Mouse (Mus musculus): Measurements from ENCODE around the gene Tgm5.
"Not testable (repeated sequence)": the region's sequence is repeated elsewhere in the genome, so short reads cannot be mapped to it uniquely, and the experiment has no call there.

The Tgm5 gene

DNA sequence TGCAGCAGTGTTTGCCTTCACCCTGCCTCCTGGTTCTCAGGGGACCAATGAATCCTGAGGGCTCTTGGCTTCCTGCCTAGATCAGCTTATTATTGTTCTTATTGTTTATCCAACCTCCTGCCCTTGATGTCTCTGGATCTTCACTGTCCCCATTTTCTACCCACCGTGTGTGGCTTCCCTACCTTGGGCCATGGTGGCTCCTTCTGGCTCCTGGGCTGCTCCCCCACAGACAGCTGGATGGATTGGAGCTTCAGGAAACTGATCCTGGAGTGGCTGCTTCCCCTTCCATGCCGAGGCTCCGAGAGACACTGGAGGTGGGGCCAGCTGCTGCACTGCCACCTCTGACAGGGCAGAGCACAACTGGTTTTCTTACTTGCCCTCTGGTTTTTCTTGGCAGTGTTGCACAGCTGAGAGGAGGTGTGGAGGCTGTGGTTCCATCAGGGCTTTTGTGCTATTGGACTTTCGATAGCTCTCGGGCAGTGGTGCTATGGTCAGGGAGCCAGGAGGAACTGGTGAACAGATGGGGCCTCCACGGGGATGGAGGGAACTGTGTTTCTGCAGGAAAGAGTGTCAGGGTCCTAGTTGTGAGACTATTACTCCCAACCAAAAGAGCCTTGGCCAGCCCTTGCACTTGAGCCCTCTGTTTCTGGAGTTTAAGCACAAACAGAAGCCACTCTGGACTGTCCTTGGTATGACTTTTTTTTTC, at the start of gene Tgm5:
Gene Tgm5 (minus strand): TSS at position 362 of the 706 bp plus-strand sequence.
- peak; percentile 32 for DNase-seq (ENCODE audit: extremely low read depth, insufficient read length, low spot score)

DNA sequence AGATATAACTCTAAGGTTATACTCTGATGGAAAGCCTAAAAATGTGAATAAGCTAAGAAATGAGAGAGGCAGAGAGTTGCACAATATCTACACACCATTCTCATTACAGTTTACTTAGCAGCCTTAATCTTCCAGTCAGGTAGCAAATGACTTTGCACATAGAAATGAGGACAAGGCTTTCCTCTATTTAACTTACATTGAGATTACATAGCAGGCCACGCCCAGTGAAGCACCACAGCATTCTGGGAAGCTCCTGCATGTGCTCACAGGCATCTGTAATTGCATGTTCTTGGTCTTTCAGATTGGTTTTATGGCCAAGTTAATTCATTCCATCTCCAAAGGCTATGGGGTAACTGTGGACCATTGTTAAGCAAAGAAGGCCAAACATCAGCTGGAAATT, 47.2 kb upstream of the Tgm5 start:
- DNase-seq (ENCODE audit: extremely low read depth, insufficient read length, low spot score) = no peak

DNA sequence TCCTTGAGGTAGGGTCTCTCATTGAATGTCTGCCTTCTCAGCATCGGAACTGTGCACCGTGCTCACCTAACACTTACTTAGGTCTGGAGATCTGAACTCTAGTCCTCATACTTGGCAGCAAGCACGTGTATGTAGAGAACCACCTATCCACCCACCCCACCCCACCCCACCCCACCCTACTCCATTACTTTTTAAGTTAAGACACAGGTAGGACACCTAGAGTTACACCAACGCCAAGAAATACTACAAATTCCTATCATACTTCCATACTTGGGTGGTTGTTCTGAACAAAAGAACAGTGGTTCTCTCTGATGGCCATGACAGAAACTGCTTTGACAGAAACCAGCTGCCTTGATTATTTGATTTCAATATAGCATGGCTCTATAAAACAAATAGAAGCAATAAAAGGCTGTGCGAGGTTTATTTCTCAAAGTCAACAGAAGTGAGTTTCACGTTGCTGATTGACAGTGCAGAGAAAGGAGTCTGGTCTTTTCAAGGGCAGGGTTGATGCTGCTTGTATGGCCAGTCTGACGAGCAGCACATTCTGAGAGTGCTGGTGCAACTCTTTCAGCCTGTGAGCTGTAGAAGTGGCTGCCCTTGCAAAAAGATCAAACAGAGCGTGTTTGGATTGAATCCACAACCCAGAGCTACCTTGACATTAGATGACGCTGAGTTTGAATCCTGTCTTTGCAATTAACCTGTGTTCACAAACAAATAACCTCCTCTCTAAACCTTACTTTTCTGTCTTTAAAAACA, 43.4 kb upstream of the Tgm5 start:
- DNase-seq (ENCODE audit: extremely low read depth, insufficient read length, low spot score) = no peak

DNA sequence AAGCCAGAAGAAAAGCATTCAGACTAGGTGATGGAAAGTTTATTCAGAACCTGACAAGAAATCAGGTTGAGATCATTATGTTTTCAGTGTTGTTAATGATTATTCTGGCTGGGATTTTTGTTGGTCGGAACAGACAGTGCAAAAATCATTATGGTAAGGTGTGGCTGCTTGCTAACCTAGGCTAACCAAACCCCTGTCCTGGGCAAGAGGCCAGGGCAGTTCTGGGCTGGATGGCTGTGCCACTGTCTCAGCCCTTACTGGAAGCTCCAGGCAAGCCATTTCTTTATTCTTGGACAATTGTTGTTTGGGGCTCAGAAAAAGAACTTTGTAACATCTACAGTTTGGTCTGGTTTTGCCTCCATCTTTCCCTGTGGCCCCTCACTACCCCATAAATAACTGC, 41.9 kb upstream of the Tgm5 start:
- no peak for DNase-seq (ENCODE audit: extremely low read depth, insufficient read length, low spot score)

DNA sequence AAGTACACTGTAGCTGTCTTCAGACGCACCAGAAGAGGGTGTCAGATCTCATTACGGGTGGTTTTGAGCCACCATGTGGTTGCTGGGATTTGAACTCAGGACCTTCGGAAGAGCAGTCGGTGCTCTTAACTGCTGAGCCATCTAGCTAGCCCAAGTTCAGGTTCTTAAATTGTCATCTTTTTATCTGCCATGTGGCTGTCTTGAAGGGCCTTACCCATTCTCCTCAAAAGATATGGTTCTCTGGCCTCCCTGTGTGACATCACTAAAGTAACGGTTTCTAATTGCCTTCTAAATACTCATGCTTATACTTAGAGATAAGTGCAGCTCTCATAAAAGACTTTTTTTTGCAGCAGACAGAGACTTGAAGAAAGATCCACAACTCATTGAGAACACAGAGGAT, 40.7 kb upstream of the Tgm5 start:
- DNase-seq (ENCODE audit: extremely low read depth, insufficient read length, low spot score) = not testable (repeated sequence)

DNA sequence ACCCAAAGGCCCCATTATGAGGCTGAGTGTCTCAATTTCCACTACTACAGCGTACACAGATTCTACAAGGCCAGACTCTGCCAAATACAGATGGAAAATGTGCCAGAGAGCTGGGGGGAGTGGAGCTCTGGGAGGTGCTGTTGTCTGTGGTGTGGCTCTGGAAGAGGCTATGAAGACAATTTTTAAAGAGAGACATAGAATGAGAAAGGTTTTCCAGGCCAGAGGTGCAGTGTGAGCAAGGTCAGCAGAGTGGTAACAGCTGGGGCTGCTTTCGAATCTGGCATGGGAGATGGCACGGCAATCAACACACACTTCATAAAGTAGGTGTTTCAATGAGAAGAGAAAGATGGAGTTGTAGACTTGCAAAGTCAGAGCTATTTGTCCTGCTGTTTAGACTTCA, 33.6 kb upstream of the Tgm5 start:
- DNase-seq (ENCODE audit: extremely low read depth, insufficient read length, low spot score) = no peak

DNA sequence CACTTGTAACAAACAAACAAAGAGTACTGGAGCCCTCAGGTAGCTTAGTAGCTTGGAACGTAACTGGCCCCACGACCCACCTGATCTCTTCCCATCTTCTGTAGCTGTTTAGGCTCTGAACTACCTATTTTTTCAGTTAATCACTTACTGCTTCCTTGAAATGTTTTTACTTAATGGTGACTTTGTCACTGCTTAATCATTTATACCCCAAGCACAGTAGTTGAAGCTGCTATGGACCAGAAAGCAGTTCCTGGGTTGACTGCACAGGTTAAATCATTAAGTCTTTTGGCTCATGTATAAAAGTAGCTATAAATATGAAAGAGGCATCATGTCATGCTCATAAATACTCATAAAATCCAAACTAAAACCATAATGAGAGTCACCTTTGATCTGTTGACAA, 29.8 kb upstream of the Tgm5 start:
- DNase-seq (ENCODE audit: extremely low read depth, insufficient read length, low spot score) = no peak

DNA sequence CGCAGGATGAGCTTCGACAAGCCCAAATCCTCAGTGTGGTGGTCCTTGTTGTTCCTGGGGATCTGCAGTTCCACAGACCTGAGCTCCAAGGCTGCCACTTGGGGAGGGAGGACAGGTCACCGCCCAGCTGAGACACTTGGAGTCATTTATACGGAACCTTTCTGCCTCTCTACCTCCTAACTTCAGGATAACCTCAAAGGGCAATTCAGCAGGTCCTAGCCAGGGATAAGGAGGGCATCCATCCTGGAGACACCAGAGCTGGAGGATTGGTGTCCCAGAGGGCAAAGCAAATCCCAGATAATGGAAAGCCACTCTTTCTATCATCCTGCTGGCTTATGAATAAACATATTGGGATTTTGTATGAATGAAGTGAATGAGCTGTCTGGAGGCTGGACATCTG, 24.1 kb upstream of the Tgm5 start, which contains the start of gene Tgm7:
Gene Tgm7 (minus strand): TSS at position 101 of the 400 bp plus-strand sequence.
- no peak for DNase-seq (ENCODE audit: extremely low read depth, insufficient read length, low spot score)

DNA sequence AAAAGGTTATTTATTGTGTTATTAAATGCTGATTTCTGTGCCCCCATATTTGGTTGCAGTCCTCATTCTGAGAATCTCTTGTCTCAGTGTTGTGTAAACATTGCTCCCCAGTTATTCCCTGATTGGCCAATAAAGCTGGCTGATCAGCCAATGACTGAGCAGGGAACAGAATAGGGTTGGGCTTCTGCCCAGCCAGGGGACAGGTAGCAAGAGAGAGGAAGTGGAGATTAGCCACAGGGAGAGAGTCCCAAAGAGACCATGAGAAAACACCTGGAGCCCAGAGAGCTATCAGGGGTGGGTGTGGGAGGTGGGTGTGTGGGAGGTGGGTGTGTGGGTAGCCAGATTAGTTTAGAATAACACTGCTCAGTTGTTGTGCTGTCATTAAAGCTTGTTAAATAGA, 20.3 kb upstream of the Tgm5 start:
- DNase-seq (ENCODE audit: extremely low read depth, insufficient read length, low spot score) = no peak

DNA sequence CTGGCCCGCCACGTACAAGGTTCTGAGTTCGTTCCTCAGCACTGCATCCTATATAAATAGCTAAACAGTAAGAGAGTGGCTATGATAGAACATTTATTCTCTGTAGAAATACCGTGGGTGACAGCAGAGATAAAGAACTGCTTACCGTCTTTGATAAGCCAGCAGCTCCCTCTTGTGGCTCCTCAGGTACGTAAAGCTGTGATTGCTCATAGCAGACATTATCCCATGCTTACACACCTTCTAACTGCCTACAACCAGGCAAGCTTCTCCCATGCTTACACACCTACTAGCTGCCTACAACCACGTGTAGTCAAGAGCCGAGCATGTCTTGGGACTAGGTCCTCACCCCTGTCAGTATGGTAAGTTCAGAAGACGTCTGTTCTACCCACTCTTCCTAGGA, 16.4 kb upstream of the Tgm5 start:
- peak; percentile 27 for DNase-seq (ENCODE audit: extremely low read depth, insufficient read length, low spot score)

DNA sequence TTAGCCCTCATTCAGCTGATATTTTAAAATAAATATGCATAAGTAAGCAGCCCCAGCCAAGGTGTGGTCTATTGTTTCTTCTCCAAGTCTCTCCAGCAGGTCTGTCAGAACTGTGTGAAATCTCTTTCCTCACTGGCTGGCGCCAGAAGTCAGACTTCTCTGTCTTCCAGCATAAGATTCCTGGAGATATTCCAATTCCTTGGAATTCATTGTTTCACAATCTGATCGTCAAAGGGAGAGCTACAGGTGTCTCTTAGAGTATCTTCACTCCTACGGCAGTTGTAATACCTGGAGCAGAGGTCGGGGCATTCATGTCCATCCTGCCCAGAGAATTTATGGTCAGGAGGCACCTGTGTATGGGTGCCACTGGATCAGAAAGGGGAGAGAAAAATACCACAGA, 4.1 kb upstream of the Tgm5 start:
- no peak for DNase-seq (ENCODE audit: extremely low read depth, insufficient read length, low spot score)

DNA sequence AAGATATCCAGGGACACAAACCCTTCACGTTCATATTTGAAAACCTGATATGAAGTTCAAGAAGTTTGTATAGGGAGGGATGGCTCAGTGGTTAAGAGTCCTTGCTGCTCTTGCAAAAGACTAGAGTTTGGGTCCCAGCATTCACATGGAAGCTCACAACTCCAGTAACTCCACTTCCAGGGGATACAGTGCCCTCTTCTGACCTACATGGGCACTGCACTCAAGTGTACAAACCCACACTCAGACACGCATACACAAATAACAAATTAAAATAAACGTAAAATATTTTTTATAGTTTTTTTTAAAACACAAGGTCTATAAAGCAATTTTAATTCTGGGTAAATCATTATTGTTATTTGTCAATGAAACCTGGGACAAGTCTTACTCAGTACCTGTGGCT, 2.9 kb upstream of the Tgm5 start:
- DNase-seq (ENCODE audit: extremely low read depth, insufficient read length, low spot score) = no peak

DNA sequence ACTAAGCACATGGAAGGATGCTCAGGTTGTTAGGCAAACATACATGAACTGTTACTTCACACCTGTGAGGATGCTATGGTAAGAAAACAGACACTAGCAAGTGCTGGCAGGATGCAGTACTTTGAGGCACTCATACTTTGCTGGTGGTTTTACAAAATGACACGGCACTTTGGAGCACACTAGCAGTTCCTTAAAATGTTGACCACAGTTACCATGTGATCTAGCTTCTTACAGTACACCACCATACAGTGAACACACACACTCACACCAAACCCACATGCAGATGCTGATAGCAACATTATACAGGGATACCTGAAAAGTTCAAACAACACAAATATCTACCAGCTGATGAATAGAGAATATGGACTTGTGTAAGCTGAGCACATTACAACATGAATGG, 3.0 kb downstream of the Tgm5 start:
- no peak for DNase-seq (ENCODE audit: extremely low read depth, insufficient read length, low spot score)

DNA sequence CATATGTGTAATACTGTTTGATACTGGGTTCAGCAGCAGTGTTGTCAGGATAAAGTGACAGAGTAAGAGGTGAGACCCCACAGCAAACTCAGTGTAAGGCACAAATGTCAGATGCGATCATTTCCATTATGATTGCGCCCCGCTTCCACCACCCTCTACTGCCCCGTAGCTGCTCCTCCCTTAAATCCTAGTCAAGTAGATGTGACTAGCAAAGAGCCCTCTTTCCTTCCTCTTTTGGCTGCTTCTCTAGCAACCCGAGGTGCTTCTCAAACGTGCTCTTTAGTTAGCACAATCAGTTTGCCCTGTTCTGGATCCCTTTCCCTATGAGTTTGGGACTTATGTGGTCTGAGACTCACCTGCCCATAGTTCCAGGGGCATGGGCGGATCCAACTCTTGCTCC, 10.9 kb downstream of the Tgm5 start:
- no peak for DNase-seq (ENCODE audit: extremely low read depth, insufficient read length, low spot score)

DNA sequence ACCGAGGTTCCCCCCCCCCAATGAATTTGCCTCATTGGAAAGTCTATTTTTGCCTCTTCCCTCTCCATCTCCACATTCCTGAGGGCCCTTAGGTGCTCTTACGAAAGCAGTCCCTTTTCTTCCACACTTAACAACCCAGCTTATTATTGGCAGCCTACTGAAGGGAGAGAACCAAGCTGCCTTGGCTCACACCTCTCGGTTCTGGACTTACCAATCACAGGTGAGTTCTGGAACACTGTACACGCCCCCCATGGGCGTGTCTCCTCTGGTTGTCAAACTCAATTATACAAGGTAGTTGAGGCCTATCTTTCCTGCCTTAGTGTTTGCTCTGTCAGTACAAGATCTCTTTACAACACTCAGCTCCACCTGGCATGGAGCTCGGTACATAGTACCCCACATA, 13.8 kb downstream of the Tgm5 start:
- peak; percentile 9 for DNase-seq (ENCODE audit: extremely low read depth, insufficient read length, low spot score)

DNA sequence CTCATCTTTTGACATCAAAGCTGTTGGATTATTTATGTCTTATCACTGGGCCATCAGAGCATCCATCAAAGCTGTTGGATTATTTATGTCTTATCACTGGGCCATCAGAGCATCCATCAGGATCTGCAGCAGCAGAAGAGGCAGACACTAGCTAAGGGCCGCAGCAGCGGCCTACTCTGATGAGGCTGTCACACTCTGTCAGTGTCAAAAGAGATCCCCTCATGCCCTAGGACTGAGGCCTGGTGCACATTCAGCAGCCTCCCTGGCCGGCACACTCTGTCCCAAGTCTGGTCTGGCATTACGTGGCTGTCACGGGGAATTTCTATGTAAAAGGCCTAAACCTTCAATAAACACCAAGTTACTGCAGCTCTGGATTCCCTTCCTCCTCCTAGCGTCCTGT, 16.1 kb downstream of the Tgm5 start:
- no peak for DNase-seq (ENCODE audit: extremely low read depth, insufficient read length, low spot score)

DNA sequence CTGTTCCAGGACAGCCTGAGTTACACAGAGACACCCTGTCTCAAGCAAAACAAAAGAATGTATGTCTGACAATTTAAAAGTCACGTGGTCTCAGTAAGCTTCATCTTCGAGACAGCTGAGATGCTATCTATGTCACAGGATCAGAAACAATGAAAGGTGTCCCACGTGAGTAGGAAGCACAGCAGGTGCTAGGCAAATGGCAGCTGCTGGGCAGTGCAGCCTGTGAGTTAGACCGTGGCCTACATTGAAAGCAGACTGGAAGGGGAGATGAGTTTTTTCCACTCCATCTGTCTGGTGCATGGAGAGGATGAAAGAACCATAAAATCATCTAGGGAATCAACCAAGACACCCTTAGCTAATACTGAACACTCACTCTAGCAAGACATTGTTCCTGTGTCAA, 18.5 kb downstream of the Tgm5 start:
- DNase-seq (ENCODE audit: extremely low read depth, insufficient read length, low spot score) = no peak

DNA sequence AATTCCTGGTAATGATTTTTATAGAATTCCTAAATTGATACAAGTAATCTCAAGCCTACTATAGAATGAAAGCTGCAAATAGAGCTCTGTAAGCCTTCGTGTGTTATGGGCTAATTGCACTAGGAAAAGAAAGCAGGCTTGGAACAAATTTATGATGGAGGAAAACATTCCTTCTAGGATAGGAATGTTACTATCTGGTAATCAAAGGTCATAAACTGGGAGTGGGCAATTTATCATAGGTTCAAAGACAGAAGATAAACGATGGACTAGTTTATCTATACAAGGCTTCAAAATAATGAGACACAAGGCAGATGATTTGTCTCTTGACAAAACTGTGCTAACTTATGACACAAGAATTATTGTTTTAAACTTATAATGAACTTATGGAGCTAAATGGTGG, 24.3 kb downstream of the Tgm5 start:
- DNase-seq (ENCODE audit: extremely low read depth, insufficient read length, low spot score) = no peak

DNA sequence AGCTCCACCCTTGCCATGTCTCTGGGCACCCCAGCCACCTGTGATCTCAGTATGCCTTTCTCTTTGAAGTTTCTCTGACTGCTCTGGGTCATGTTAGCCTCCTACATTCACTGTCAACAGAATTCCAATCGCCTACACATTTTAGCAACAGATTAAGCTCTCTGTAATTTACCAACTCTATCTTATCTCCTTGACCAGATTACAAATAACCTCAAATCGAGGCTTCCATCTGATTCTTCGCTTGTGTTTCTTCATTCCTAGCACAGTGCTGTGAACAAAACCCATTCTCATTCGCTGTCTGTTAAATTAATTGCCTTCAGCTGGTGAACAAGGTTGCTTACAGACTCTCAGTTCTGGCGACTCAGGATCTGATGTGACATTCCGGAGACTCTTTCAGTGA, 27.6 kb downstream of the Tgm5 start:
- no peak for DNase-seq (ENCODE audit: extremely low read depth, insufficient read length, low spot score)

DNA sequence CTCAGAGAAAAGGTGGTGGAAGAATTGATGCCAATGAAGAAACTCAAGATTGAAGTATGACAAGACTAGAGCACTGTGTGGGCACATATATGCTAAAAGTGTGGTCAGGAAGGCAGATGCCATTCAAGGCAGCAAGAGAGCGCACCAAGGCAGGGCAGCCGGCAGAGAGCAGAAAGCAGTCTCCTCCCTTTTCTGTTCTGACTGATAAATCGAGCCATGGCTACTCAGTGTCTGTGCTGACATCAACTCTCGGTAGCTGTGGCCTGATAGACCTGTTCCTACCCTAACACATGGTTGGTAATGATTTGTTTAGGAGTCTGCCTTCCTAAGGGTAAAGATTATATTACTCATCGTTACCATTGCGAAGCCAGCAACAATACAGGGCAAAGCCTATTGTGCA, 29.7 kb downstream of the Tgm5 start:
- DNase-seq (ENCODE audit: extremely low read depth, insufficient read length, low spot score) = no peak

DNA sequence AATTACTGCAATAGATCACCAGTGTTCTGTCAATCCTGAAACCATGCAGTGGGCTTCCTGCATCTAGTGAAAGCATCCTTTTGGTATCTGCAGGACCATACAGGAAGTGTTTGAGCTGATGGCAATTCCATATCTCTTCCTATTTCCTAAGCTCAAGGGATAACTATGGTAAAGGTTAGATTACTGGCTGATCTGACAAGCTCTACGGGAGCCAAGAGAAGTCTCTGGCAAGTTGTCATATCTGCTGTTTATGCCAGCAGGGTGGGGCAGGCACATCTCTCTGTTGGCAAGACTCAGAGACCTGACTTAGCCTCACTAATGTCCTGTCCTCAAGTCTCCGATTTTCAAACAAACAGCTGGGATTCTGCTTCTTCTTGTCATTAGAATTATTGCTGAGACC, 31.6 kb downstream of the Tgm5 start:
- no peak for DNase-seq (ENCODE audit: extremely low read depth, insufficient read length, low spot score)

DNA sequence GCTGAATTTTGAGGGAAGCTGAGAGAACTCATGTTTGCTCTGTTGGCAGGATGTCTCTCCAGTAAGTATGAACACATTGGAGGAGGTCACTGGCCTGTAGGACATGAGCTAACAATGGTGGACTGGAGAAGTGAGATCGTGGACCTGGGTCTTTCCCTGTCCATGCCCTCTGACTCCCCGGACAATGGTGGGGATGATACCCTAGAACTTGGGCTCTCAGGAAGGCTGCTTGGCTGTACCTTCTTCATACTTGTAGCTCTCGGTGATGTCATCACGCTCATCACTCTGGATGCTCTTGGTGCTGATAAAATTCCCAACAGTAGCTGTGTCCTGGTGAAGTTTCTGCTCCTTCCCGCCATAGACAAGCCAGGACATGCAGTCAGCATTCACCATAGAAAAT, 33.5 kb downstream of the Tgm5 start:
- no peak for DNase-seq (ENCODE audit: extremely low read depth, insufficient read length, low spot score)

Measured in 3134 (cell line).